8 mouse cellular contexts compared by ENCODE assay signal in the genomic region with DNA sequence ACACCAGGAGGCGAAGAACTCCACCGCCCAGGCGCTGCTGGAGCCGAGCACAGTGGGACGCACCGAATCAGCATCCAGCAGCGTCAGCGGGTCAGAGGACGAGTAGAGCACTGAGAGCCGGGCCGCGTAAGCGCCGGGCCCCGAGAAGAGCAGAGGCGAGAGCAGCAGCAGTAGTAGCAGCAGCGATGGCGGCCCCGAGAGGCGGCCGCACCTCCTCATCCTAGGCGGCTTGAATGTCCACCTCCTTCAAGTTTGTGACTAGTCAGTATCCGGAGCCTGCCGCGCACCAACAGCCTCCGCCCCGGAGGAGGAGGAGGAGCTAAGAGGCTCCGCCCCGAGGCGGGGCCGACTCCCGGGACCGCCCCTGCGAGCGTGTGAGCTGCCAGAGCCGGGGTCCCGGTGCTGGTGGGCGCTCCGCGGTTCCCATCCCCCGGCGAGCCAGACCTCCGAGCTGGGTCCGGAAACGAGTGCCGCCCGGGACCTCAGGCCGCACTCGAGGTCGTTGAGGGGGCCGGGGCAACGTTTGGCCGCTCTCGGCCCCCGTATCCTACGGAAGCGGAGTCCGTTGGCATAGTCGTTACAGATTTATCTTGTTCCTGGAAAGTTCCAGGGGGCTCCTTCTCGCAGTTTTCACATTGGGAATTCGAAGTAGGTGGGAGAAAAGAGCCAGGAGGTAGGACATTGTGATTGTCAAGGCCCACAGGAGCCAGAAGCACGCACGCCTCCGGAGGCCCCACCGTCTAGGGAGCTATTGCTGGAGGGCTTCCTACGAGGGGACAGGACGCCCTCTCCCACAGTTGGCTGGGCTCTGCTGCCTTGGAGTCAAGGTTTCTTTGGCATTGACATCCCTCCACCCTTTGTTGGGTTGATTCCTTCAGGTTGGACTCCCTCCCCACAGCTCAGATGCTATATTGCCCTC. TPM values are rescaled to one million over a fixed set of nuclear protein-coding genes. Genes with fewer than 3 reads are reported as not detected.
A peak's percentile ranks its signal among the peaks of the same experiment; 100 is the strongest.
DNase-seq lines count a peak whose midpoint lies in the region; ATAC-seq and TF ChIP-seq lines count a peak whose summit lies in the region.

A gene (minus strand): TSS at position 309 of the 919 bp plus-strand sequence.

- peaks cover 0 to 26% of the 10 kb centered on the region in 2 experiments; a peak in 2 of 4 replicates for H3K36me3 ChIP-seq in MEL (ENCODE audit: control insufficient read depth in 1 of 2, insufficient read depth in 2 of 2, low read length in 2 of 2)
- H3K36me3 ChIP-seq in lung, embryonic 16.5 days (ENCODE audit: control insufficient read depth, insufficient read depth, low read length): no peaks in the 10 kb centered on the region

- peak; percentile 86 for ATAC-seq in hematopoietic stem cell, adult 5-6 weeks (replicated peaks in 1 of 2; ENCODE audit: insufficient read depth in 1 of 2, low FRiP score in 2 of 2, low TSS enrichment in 1 of 2, low read depth in 1 of 2, poor library complexity in 2 of 2, severe bottlenecking in 2 of 2)
- ATAC-seq in lung, embryonic 16.5 days (ENCODE audit: low read depth): peak; percentile 93

- TF ChIP-seq EP300 in MEL (IDR thresholded peaks at IDR 0.05; ENCODE audit: low read depth in 1 of 2, low read length in 2 of 2): no peak; a peak in 1 of 4 replicates

- peak within 1 kb of the TSS; percentile 95 to 99 for H3K4me3 ChIP-seq in MEL (ENCODE audit: control insufficient read depth in 1 of 2, insufficient read depth in 1 of 2, low read depth in 2 of 2, low read length in 2 of 2)
- peak within 1 kb of the TSS; percentile 89 for H3K4me3 ChIP-seq in cerebellum, adult 2 months (replicated peaks; ENCODE audit: insufficient read depth, low read depth, low read length)
- peak within 1 kb of the TSS; percentile 92 for H3K4me3 ChIP-seq in lung, embryonic 16.5 days (ENCODE audit: low read length)

- H3K9me3 ChIP-seq in MEL (replicated peaks; ENCODE audit: insufficient read depth, low read length): no peaks in the 10 kb centered on the region
- H3K9me3 ChIP-seq in lung, embryonic 16.5 days (ENCODE audit: control insufficient read depth, low read length): no peaks in the 10 kb centered on the region

- H3K4me2 ChIP-seq in lung, embryonic 16.5 days (ENCODE audit: low read depth, low read length): peak within 1 kb of the TSS; percentile 79

- TF ChIP-seq RAD21 in MEL (IDR thresholded peaks at IDR 0.05; ENCODE audit: low read depth, low read length): no peak

- no peaks in the 10 kb centered on the region for H3K27me3 ChIP-seq in MEL (ENCODE audit: control insufficient read depth in 1 of 2, insufficient read depth in 2 of 2, low read length in 2 of 2)
- H3K27me3 ChIP-seq in cerebellum, adult 2 months (ENCODE audit: control insufficient read depth, insufficient read depth, low read length): no peaks in the 10 kb centered on the region
- no peaks in the 10 kb centered on the region for H3K27me3 ChIP-seq in lung, embryonic 16.5 days (ENCODE audit: control insufficient read depth, insufficient read depth, low read depth, low read length)

- peak within 1 kb of the TSS; percentile 56 for H3K27ac ChIP-seq in MEL (ENCODE audit: control insufficient read depth, low read depth, low read length)
- no peak within 1 kb of the TSS for H3K27ac ChIP-seq in cerebellum, adult 2 months (ENCODE audit: insufficient read depth, low read length)
- H3K27ac ChIP-seq in lung, embryonic 16.5 days (ENCODE audit: low read length): peak within 1 kb of the TSS; percentile 67

- peak within 1 kb of the TSS; percentile 82 for H3K9ac ChIP-seq in MEL (ENCODE audit: control insufficient read depth, low read depth, low read length, poor library complexity, severe bottlenecking)
- peak within 1 kb of the TSS; percentile 84 for H3K9ac ChIP-seq in lung, embryonic 16.5 days (ENCODE audit: low read length)

- peak; percentile 91 for DNase-seq in MEL (ENCODE audit: low read depth, low spot score)
- peak; percentile 76 for DNase-seq in cerebellum, adult 2 months
- DNase-seq in forelimb bud, embryonic 11.5 days (ENCODE audit: low read depth, low spot score): peak; percentile 87
- peak; percentile 58 for DNase-seq in layer of hippocampus, adult 9-10 months (ENCODE audit: low spot score)
- DNase-seq in ovary, postnatal 10 days (ENCODE audit: low spot score): peak; percentile 71
- peak; percentile 76 to 85 for DNase-seq in thymus, postnatal 10 days (ENCODE audit: low spot score in 2 of 2)

- peaks cover 8 to 33% of the 10 kb centered on the region in 2 experiments for H3K4me1 ChIP-seq in MEL (ENCODE audit: control insufficient read depth in 1 of 2, insufficient read depth in 2 of 2, low read length in 2 of 2)
- 0 out of 2 replicates have a peak, but pooled peaks cover 6% of the 10 kb centered on the region for H3K4me1 ChIP-seq in cerebellum, adult 2 months (ENCODE audit: control insufficient read depth, insufficient read depth, low read length)
- peaks cover 29% of the 10 kb centered on the region for H3K4me1 ChIP-seq in lung, embryonic 16.5 days (replicated peaks; ENCODE audit: control insufficient read depth, insufficient read depth, low read length)

- WGBS in cerebellum, adult 2 months: 5% methylated on average over 67 of the region's 67 CpGs
- WGBS in lung, embryonic 16.5 days: under 1% methylated on average over 59 of the region's 67 CpGs

- peaks cover 5% of the 10 kb centered on the region for H3K79me2 ChIP-seq in MEL (ENCODE audit: control insufficient read depth, insufficient read depth, low read length, poor library complexity)

- peak; percentile 50 to 80 for TF ChIP-seq POLR2A in MEL (IDR thresholded peaks at IDR 0.05; ENCODE audit: control insufficient read depth in 1 of 2, insufficient read depth in 1 of 2, low read depth in 1 of 2, low read length in 2 of 2, poor library complexity in 1 of 2)
- TF ChIP-seq POLR2A in cerebellum, adult 2 months (IDR thresholded peaks at IDR 0.05; ENCODE audit: borderline replicate concordance, insufficient read depth, low read length): 0 out of 2 replicates have a peak, but pooled peaks have one; percentile 20

- no peak for TF ChIP-seq CTCF in MEL (IDR thresholded peaks at IDR 0.05 in 2 of 3, conservative IDR thresholded peaks at IDR 0.05 in 1 of 3; ENCODE audit: control insufficient read depth in 1 of 3, insufficient read depth in 1 of 3, low read depth in 2 of 3, low read length in 3 of 3, poor library complexity in 1 of 3, severe bottlenecking in 1 of 3)
- TF ChIP-seq CTCF in cerebellum, adult 2 months (IDR thresholded peaks at IDR 0.05; ENCODE audit: borderline replicate concordance, insufficient read depth, low read depth, low read length): no peak

TF ChIP-seq in MEL, 35 proteins besides CTCF, POLR2A, EP300 and RAD21 (continues in another document):
- TF ChIP-seq HCFC1 (IDR thresholded peaks at IDR 0.05; ENCODE audit: low read depth, low read length) (peak; percentile 58), MAFK (IDR thresholded peaks at IDR 0.05; ENCODE audit: borderline replicate concordance, low read depth, low read length) (no peak), GATA1 (IDR thresholded peaks at IDR 0.05; ENCODE audit: low read depth, low read length) (no peak), ZC3H11A (IDR thresholded peaks at IDR 0.05; ENCODE audit: low read depth, low read length) (no peak), ETS1 (IDR thresholded peaks at IDR 0.05; ENCODE audit: low read depth, low read length) (no peak), CHD2 (IDR thresholded peaks at IDR 0.05; ENCODE audit: low read length) (no peak), MAZ (IDR thresholded peaks at IDR 0.05; ENCODE audit: low read depth, low read length) (no peak), ELF1 (IDR thresholded peaks at IDR 0.05; ENCODE audit: low read depth, low read length) (peak; percentile 47; the same call in 1 of the 2 replicates), MYC (IDR thresholded peaks at IDR 0.05; ENCODE audit: low read depth, low read length) (no peak), TBP (IDR thresholded peaks at IDR 0.05; ENCODE audit: low read depth, low read length) (peak; percentile 56; the same call in 1 of the 2 replicates), MXI1 (IDR thresholded peaks at IDR 0.05; ENCODE audit: low read depth, low read length) (peak; percentile 25; the same call in 1 of the 2 replicates), JUND (IDR thresholded peaks at IDR 0.05; ENCODE audit: low read depth, low read length) (no peak), MEF2A (IDR thresholded peaks at IDR 0.05; ENCODE audit: extremely low read depth, insufficient replicate concordance, low read depth, low read length, poor library complexity, severe bottlenecking) (no peak), ZKSCAN1 (IDR thresholded peaks at IDR 0.05; ENCODE audit: low read depth, low read length) (no peak), CHD1 (IDR thresholded peaks at IDR 0.05; ENCODE audit: low read depth, low read length) (no peak), TCF12 (IDR thresholded peaks at IDR 0.05; ENCODE audit: low read depth, low read length) (peak; percentile 52), USF2 (IDR thresholded peaks at IDR 0.05; ENCODE audit: borderline replicate concordance in 1 of 2, insufficient read depth in 1 of 2, low read depth in 1 of 2, low read length in 2 of 2) (no peak), SIN3A (IDR thresholded peaks at IDR 0.05; ENCODE audit: low read length) (no peak; the same call in 1 of the 2 replicates), BHLHE40 (IDR thresholded peaks at IDR 0.05; ENCODE audit: borderline replicate concordance, low read depth, low read length) (no peak), NELFE (IDR thresholded peaks at IDR 0.05; ENCODE audit: low read depth, low read length) (peak; percentile 73), RCOR1 (IDR thresholded peaks at IDR 0.05; ENCODE audit: low read depth, low read length) (no peak), KAT2A (conservative IDR thresholded peaks at IDR 0.05; ENCODE audit: low read depth, low read length) (no peak), TAL1 (IDR thresholded peaks at IDR 0.05; ENCODE audit: low read length) (no peak), GABPA (IDR thresholded peaks at IDR 0.05; ENCODE audit: low read depth, low read length) (no peak), USF1 (IDR thresholded peaks at IDR 0.05; ENCODE audit: low read depth, low read length) (no peak), ZMIZ1 (IDR thresholded peaks at IDR 0.05; ENCODE audit: low read depth, low read length) (peak; percentile 72), MAX (IDR thresholded peaks at IDR 0.05; ENCODE audit: low read length) (0 out of 2 replicates have a peak, but pooled peaks have one; percentile 27), UBTF (IDR thresholded peaks at IDR 0.05; ENCODE audit: borderline replicate concordance, insufficient read depth, low read depth, low read length) (no peak)

RNA-seq across cellular contexts. Expression of the gene that starts here (rescaled TPM):
- 8.4 TPM in 2 replicates for total RNA-seq in MEL (2012; rRNA removed)
- polyA plus RNA-seq in MEL (2012; ENCODE audit: insufficient read depth in 1 of 2, insufficient read length in 2 of 2, low read depth in 1 of 2, low replicate concordance in 2 of 2, missing spikeins in 1 of 2): 10 to 100 TPM in 1 of 2 experiments, not detected in 1; 17.1 TPM
- 28.4 and 29.0 TPM in 2 replicates for polyA plus RNA-seq in cerebellum, adult 2 months (2012; rRNA removed)
- total RNA-seq in hematopoietic stem cell, adult 5-6 weeks (2017): 30.8 and 38.5 TPM in 2 replicates
- polyA plus RNA-seq in lung, embryonic 16.5 days (2015; fragmentation: Nextera tagmentation; extraction: Ambion mirVana): 47.8 and 52.0 TPM in 2 replicates
